Mouse (Mus musculus) brain, embryonic 18.5 days (tissue): ENCODE measurements around the gene Zc2hc1b.
"Not testable (repeated sequence)": the region's sequence is repeated elsewhere in the genome, so short reads cannot be mapped to it uniquely, and the experiment has no call there.

ENCODE experiments used
- DNase-seq: peaks from one replicate; pipeline ENCODE4 v3.0.0-alpha.2; 2012; ENCODE audit warnings: low read depth, low spot score

The Zc2hc1b gene

DNA sequence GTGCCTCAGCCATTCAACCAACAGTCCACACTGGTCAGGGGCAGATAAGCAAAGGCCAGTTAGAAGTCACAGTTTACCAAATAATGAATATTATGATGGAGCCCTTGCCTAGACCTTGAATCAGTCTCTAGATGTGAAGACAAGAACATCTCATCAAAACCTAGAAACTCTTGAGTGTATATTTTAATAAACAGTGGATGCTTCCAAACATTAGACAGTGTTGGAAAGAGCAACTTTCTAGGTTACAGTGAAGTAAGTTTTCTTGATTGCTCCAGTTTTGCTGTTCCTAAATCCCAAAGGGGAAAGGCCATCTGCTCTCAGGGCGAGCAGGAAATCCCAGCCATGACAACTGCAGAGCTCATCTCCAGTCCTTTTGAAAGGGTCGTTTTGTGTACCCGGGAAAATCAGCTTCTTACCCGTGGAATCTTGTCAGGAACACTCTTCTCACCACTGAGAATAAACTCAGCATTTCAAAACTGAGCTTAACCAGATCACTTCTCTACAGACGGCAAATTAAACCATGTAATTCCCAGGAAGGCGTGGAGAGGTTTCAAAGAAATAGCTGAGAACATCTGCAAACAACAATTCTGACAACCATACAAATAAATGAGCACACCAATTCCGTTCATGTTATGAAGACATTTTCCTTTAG, at the start of gene Zc2hc1b:
Gene Zc2hc1b, minus strand, starts transcription at position 51 of the 652 bp plus-strand sequence.
- DNase-seq: no peak

- no peak for DNase-seq
Measured at GRCm38 (mm10) chr10:13225377-13226063, 47.7 kb upstream of the Zc2hc1b start.

DNA sequence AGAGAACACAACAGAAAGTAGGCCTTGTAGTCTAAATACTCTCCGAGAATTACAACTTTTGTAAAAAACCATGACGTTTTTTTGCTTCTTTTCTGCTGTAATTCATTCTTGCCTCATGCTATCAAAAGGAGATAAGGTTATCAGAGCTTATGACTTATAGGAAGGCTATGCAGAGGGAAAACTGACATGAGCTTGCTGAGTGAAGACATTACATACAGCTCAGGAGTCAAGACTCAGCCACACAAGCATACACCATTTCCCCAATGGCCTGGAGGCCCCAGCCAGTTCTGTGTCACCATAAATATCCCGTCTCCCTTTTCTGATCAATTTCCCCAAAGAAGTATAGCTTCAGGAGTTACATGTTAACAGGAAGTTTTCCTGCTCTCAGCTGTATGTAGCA, 44.3 kb upstream of the Zc2hc1b start:
- DNase-seq: no peak

DNA sequence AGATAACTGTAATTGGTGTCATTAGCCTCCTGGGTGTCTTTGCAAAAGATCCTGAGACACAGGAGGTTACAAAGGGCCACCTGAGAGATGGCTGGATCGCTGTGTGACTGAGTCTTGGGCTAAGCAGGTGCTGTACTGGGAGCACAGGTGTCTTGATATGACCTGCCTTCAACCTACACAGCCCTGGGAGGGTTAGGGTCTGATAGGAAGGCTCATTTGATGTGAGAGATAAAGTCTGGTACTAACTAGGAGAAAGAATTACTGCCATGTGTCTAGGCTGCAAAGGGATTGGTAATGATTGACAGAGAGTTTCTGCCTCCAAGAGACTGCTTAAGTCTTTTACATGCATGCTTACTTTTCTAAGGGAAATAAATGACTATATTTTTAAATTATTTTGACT, 42.2 kb upstream of the Zc2hc1b start:
- DNase-seq: no peak

DNA sequence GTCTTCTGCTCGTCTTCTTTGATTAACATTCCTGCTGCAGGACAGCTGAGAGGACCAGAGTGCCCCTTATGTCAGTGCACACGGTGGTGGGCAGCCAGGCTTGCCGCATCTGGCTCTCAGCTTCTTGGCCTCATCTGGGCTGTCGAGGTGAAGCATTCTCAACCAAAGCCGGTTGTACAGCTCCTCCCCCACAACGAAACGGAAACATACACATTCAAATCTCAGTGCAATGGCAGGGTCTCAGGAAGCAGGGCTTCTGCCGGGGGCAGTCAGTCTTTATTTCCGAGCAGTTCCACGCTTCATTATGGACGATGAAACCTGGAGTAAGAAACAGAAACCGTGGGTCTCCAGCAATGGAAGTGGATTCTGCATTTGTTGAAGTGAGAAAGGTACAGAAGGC, 36.1 kb upstream of the Zc2hc1b start:
- no peak for DNase-seq

- no peak for DNase-seq
Measured at GRCm38 (mm10) chr10:13212829-13213228, 35.0 kb upstream of the Zc2hc1b start.

GRCm38 (mm10) chr10:13212326-13212725, 34.5 kb upstream of the Zc2hc1b start:
- no peak for DNase-seq

- DNase-seq: no peak
Measured at GRCm38 (mm10) chr10:13209930-13210637, 32.3 kb upstream of the Zc2hc1b start.

DNA sequence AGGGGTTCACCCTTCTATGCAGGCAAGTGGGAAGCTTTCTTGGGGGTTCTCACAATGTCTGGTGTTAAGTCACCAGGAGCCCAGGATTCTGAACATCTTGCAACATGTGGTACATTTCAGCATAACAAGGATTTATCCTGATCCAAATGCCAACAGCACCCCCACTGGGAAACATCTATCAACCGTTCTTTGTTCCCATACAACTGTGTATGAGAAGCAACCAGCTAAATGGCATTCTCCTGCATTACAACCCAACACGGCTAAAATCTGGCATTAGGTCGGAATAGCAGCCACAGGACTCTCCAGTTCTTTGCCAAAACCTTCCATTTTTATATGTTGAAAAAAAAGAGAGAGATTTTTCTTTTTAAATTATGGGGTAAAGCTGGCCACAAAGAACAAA, 31.7 kb upstream of the Zc2hc1b start:
- DNase-seq: no peak

GRCm38 (mm10) chr10:13209061-13209460, 31.2 kb upstream of the Zc2hc1b start:
- no peak for DNase-seq

GRCm38 (mm10) chr10:13201741-13202293, 24.0 kb upstream of the Zc2hc1b start:
- DNase-seq: no peak

DNA sequence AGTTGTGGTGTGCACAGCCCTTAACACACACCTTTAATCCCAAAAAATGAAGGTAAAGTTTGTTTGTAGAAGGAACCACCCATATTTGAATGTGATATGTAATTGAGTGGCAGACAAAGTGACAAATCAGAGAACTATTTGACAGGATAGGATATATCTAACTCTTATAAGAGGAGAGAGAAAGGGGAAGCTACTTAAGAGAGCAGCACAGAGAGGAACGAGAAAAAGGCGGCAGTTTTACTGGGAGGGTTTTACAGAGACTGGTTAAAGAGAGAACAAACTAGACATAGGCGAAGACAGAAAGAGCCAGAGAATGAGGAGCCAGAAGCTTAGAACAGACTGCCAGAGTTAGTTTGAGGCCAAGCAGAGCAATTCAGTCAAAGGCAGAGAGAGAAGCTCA, 23.0 kb upstream of the Zc2hc1b start:
- DNase-seq: no peak

GRCm38 (mm10) chr10:13199234-13199633, 21.4 kb upstream of the Zc2hc1b start:
- no peak for DNase-seq

DNA sequence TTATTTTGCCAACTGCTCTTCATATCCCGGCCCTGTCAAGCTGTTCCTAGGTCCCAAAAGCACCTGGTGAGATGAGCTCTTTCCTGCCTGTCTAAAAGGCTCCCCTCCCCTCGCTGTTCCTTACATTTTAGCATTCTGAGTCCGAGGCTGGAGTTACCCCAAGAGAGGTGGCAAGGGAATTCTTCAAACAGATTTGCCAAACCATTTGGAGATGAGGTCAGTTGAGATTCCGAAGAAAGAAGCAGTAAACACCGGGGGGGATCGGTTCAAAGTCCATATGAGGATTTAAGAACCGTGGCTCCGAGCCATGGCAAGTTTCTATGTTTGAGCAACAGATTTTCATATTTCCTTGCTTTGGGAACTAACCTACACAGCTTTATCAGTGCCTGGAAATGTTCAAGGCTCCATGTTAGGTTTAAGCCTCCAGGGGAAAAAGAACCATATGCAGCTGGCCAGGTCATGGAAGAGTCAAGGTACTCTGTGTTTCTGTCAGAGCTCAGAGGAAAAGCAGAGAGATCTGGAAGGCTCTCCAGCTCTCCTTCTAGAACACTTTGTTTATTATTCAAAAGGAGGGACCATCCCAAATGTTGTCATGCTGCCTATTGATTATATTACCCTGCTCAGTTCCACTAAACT, 19.2 kb upstream of the Zc2hc1b start:
- no peak for DNase-seq

- not testable (repeated sequence) for DNase-seq
Measured at GRCm38 (mm10) chr10:13193496-13193895, 15.7 kb upstream of the Zc2hc1b start.

DNA sequence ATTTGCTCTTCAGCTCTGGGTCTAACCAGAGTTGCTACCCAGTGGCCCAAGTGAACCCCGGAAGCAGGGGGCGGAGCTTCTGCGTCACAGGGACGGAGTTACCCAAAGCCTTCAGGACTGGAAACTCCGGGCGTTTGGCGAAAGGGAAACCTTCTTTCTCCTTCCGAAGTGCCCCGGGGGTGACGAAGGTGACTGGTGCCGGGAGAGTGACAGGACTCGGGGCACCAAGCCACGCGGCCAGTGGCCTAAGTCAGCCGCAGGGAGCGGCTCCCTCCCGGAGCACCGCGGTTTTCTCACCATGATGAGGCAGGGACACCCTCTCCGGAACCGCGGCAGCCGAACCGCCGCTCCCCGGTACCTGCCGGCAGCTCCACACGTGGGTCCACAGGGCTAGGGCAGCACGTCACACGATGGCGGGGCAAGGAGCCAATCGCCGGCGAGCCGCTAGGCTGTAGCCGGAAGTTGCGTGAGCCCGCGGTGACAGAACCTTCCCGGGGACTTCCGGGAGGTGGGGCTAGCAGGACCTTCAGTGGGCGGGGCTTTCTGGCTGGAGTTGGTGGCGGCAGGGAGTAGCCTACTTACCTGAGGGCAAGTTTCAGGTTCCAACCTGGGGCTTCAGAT, 15.0 kb upstream of the Zc2hc1b start, which contains the start of gene Ltv1:
Gene Ltv1, minus strand, starts transcription at position 438 of the 621 bp plus-strand sequence.
- peak; percentile 81 for DNase-seq

- DNase-seq: no peak
Measured at GRCm38 (mm10) chr10:13189881-13190280, 12.1 kb upstream of the Zc2hc1b start.

DNA sequence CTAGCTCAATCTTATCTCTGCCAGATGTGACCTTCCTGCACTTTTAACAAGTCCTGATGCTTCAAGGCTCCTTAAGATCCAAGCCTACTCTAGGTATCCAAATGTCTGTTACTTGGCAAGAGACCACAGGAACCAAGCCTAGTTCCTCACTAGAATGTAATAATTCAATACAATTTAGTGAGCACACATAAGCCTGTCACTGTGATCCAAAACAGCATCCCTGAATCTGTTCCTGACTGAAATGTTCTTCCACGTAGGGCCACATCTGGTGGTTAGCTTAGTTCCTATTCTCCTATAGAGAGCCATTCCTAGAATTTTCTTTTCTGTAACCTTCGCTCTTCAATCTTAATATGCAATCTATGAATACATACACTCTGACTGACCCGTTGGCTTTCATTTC, 8.9 kb upstream of the Zc2hc1b start:
- no peak for DNase-seq

- no peak for DNase-seq
Measured at GRCm38 (mm10) chr10:13184170-13184766, 6.4 kb upstream of the Zc2hc1b start.

- no peak for DNase-seq
Measured at GRCm38 (mm10) chr10:13180211-13180610, 2.4 kb upstream of the Zc2hc1b start.

GRCm38 (mm10) chr10:13175866-13176265, 2.0 kb downstream of the Zc2hc1b start:
- DNase-seq: no peak
